ENCODE assay signal across 11 mouse cellular contexts in the genomic region with DNA sequence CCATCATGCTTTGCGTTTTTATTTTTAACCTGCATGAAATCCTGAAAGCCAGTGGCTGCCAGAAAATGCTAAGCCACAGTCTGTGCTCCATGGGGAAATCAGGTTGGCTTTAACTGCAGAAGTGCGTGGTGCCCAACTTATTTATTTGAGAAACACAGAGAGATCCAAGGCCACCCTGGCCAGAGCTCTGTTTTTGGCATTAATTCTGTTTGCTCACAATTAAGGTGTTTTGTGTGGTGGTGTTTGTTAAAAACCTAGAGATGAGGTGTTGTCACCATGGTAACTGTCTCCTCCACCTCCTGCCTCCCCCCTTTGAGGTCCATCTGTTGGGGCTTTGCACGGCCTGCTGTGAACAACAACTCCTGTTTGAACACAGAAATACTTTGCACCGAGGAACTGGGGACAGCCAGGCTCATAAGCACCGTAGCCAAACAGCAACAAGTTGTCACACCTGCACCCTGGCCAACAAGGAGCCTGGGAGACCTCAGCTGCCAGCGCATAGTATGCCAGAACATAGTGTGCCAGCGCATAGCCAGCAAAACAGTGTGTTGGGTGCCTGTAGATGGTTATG. TPM values are rescaled to one million over a fixed set of nuclear protein-coding genes. Genes with fewer than 3 reads are reported as not detected.
DNase-seq lines count a peak whose midpoint lies in the region; ATAC-seq and TF ChIP-seq lines count a peak whose summit lies in the region.
"Had no signal": no experiment of that assay in that cellular context is flagged by ENCODE, and none has a peak within 500 bp of the region (broad histone marks: within the 10 kb centered on the region; RNA-seq: fewer than 3 reads in every experiment).

No protein-coding gene starts in this region.

- peaks cover 7% of the 10 kb centered on the region; the same call in 1 of the 2 replicates for H3K4me1 ChIP-seq in hindbrain, postnatal 0 days (ENCODE audit: insufficient read depth, low read length)
- no peaks in the 10 kb centered on the region for H3K4me1 ChIP-seq in hindbrain, embryonic 11.5 days (replicated peaks; ENCODE audit: control insufficient read depth, insufficient read depth, low read length)
- peaks cover 26% of the 10 kb centered on the region for H3K4me1 ChIP-seq in forebrain, embryonic 16.5 days (replicated peaks; ENCODE audit: control insufficient read depth, insufficient read depth, low read length)
- H3K4me1 ChIP-seq in heart, adult 2 months (ENCODE audit: control insufficient read depth, insufficient read depth, low read length), result no peaks in the 10 kb centered on the region
- H3K4me1 ChIP-seq in lung, postnatal 0 days (ENCODE audit: insufficient read depth, low read depth, low read length), result no peaks in the 10 kb centered on the region

- H3K27ac ChIP-seq in hindbrain, postnatal 0 days, result peak overlapping the region; percentile 15; the same call in 1 of the 2 replicates
- H3K27ac ChIP-seq in hindbrain, embryonic 11.5 days (ENCODE audit: low read depth, low read length), result no peak overlapping the region
- H3K27ac ChIP-seq in forebrain, embryonic 16.5 days (ENCODE audit: low read length), result no peak overlapping the region
- H3K27ac ChIP-seq in heart, adult 2 months, result no peak overlapping the region
- no peak overlapping the region for H3K27ac ChIP-seq in lung, postnatal 0 days (ENCODE audit: low read length)
- H3K27ac ChIP-seq: embryonic facial prominence, embryonic 15.5 days had no signal

- no peak for TF ChIP-seq EP300 in heart, adult 2 months (IDR thresholded peaks at IDR 0.05; ENCODE audit: insufficient read depth, low read depth, low read length)
- no peak for TF ChIP-seq EP300 in lung, postnatal 0 days (IDR thresholded peaks at IDR 0.05)

- no peaks in the 10 kb centered on the region for H3K9me3 ChIP-seq in hindbrain, postnatal 0 days (ENCODE audit: low read length)
- H3K9me3 ChIP-seq in hindbrain, embryonic 11.5 days (ENCODE audit: control insufficient read depth, low read length), result no peaks in the 10 kb centered on the region
- no peaks in the 10 kb centered on the region for H3K9me3 ChIP-seq in forebrain, embryonic 16.5 days (ENCODE audit: control insufficient read depth, low read length)
- H3K9me3 ChIP-seq in lung, postnatal 0 days (ENCODE audit: low read length), result no peaks in the 10 kb centered on the region
- H3K9me3 ChIP-seq: embryonic facial prominence, embryonic 15.5 days had no signal

- H3K4me2 ChIP-seq in hindbrain, postnatal 0 days (ENCODE audit: low read depth, low read length), result no peak overlapping the region
- no peak overlapping the region for H3K4me2 ChIP-seq in hindbrain, embryonic 11.5 days (replicated peaks; ENCODE audit: low read depth, low read length)
- no peak overlapping the region for H3K4me2 ChIP-seq in forebrain, embryonic 16.5 days (ENCODE audit: low read length)
- no peak overlapping the region for H3K4me2 ChIP-seq in lung, postnatal 0 days (replicated peaks; ENCODE audit: low read depth, low read length)
- H3K4me2 ChIP-seq: embryonic facial prominence, embryonic 15.5 days; liver, embryonic 11.5 days had no signal

- peaks cover 5% of the 10 kb centered on the region; the same call in 1 of the 2 replicates for H3K27me3 ChIP-seq in hindbrain, postnatal 0 days (ENCODE audit: insufficient read depth, low read length)
- H3K27me3 ChIP-seq in hindbrain, embryonic 11.5 days (ENCODE audit: control insufficient read depth, insufficient read depth, low read length), result peaks cover 2% of the 10 kb centered on the region; the same call in 1 of the 2 replicates
- H3K27me3 ChIP-seq in forebrain, embryonic 16.5 days (replicated peaks; ENCODE audit: control insufficient read depth, insufficient read depth, low read length), result no peaks in the 10 kb centered on the region
- no peaks in the 10 kb centered on the region for H3K27me3 ChIP-seq in heart, adult 2 months (ENCODE audit: control insufficient read depth, insufficient read depth, low read length)
- no peaks in the 10 kb centered on the region for H3K27me3 ChIP-seq in lung, postnatal 0 days (replicated peaks; ENCODE audit: insufficient read depth, low read length)

- peak; percentile 70 for DNase-seq in hindbrain, postnatal 0 days (ENCODE audit: low spot score)
- no peak for DNase-seq in hindbrain, embryonic 11.5 days (ENCODE audit: low spot score)
- peak; percentile 37 to 43 for DNase-seq in left cerebral cortex, adult 18-20 months (ENCODE audit: low spot score in 2 of 2)
- DNase-seq in right cerebral cortex, postnatal 36 days (ENCODE audit: low spot score in 2 of 2), result peak; percentile 56 to 61
- no peak for DNase-seq in gastrocnemius, postnatal 4 days (ENCODE audit: low spot score in 2 of 2)
- DNase-seq in heart, adult 2 months, result no peak
- no peak for DNase-seq in lung, postnatal 0 days (ENCODE audit: low spot score)

- ATAC-seq in hindbrain, postnatal 0 days, result peak; percentile 33
- ATAC-seq in hindbrain, embryonic 11.5 days (ENCODE audit: low FRiP score), result no peak
- ATAC-seq in forebrain, embryonic 16.5 days, result peak; percentile 77
- ATAC-seq in lung, postnatal 0 days, result no peak

- H3K9ac ChIP-seq in hindbrain, postnatal 0 days (replicated peaks; ENCODE audit: low read length), result no peak overlapping the region
- H3K9ac ChIP-seq in hindbrain, embryonic 11.5 days (ENCODE audit: low read depth, low read length), result no peak overlapping the region
- no peak overlapping the region for H3K9ac ChIP-seq in forebrain, embryonic 16.5 days (replicated peaks; ENCODE audit: low read depth, low read length)
- no peak overlapping the region for H3K9ac ChIP-seq in heart, adult 2 months (ENCODE audit: low read depth, low read length)
- no peak overlapping the region for H3K9ac ChIP-seq in lung, postnatal 0 days (replicated peaks; ENCODE audit: low read depth)
- H3K9ac ChIP-seq: embryonic facial prominence, embryonic 15.5 days had no signal

- no peak overlapping the region for H3K4me3 ChIP-seq in hindbrain, postnatal 0 days (ENCODE audit: low read length)
- no peak overlapping the region for H3K4me3 ChIP-seq in hindbrain, embryonic 11.5 days (ENCODE audit: low read depth, low read length)
- no peak overlapping the region for H3K4me3 ChIP-seq in forebrain, embryonic 16.5 days (replicated peaks; ENCODE audit: low read length)
- H3K4me3 ChIP-seq in heart, adult 2 months, result no peak overlapping the region
- no peak overlapping the region for H3K4me3 ChIP-seq in lung, postnatal 0 days (ENCODE audit: low read depth, low read length)
- H3K4me3 ChIP-seq: embryonic facial prominence, embryonic 15.5 days had no signal

- no peak for TF ChIP-seq CTCF in hindbrain, postnatal 0 days (IDR thresholded peaks at IDR 0.05; ENCODE audit: low read depth)
- TF ChIP-seq CTCF in heart, adult 2 months (IDR thresholded peaks at IDR 0.05), result no peak
- TF ChIP-seq CTCF in lung, postnatal 0 days (IDR thresholded peaks at IDR 0.05), result no peak

- intact Hi-C loops in heart, adult 2 months (cut with DNase I), result no loop called here

- H3K36me3 ChIP-seq in hindbrain, postnatal 0 days (ENCODE audit: insufficient read depth, low read length), result no peaks in the 10 kb centered on the region
- H3K36me3 ChIP-seq in hindbrain, embryonic 11.5 days (ENCODE audit: control insufficient read depth, insufficient read depth, low read length), result no peaks in the 10 kb centered on the region
- H3K36me3 ChIP-seq in forebrain, embryonic 16.5 days (ENCODE audit: control insufficient read depth, insufficient read depth), result no peaks in the 10 kb centered on the region
- no peaks in the 10 kb centered on the region for H3K36me3 ChIP-seq in heart, adult 2 months (ENCODE audit: control insufficient read depth, insufficient read depth, low read length)
- H3K36me3 ChIP-seq in lung, postnatal 0 days (ENCODE audit: insufficient read depth, low read length), result no peaks in the 10 kb centered on the region
- H3K36me3 ChIP-seq: embryonic facial prominence, embryonic 15.5 days had no signal

- 27% methylated on average over 7 of the region's 7 CpGs for WGBS in hindbrain, postnatal 0 days
- WGBS in hindbrain, embryonic 11.5 days, result 61% methylated on average over 7 of the region's 7 CpGs
- 31% methylated on average over 7 of the region's 7 CpGs for WGBS in forebrain, embryonic 16.5 days
- WGBS in heart, adult 2 months, result 52% methylated on average over 7 of the region's 7 CpGs
- 54% methylated on average over 7 of the region's 7 CpGs for WGBS in lung, postnatal 0 days

- no peaks in the 10 kb centered on the region for H3K79me2 ChIP-seq in heart, adult 2 months (replicated peaks; ENCODE audit: control insufficient read depth, insufficient read depth, low read length)

- TF ChIP-seq POLR2A in heart, adult 2 months (IDR thresholded peaks at IDR 0.05; ENCODE audit: insufficient read depth, low read depth, low read length), result no peak

RNA-seq across cellular contexts. Expression of a gene that starts 35.9 kb away (rescaled TPM):
- 14.8 and 20.6 TPM in 2 replicates for total RNA-seq in hindbrain, postnatal 0 days (2014; rRNA removed)
- polyA plus RNA-seq in hindbrain, postnatal 0 days (2015; fragmentation: Nextera tagmentation; extraction: Ambion mirVana), result 26.2 and 28.0 TPM in 2 replicates
- 103 and 121 TPM in 2 replicates for polyA plus RNA-seq in hindbrain, embryonic 11.5 days (2014; fragmentation: Nextera tagmentation; extraction: Ambion mirVana)
- 11.4 and 16.8 TPM in 2 replicates for polyA plus RNA-seq in forebrain, embryonic 16.5 days (2015; fragmentation: Nextera tagmentation; extraction: Ambion mirVana)
- 1 to 10 TPM; 4.5 to 4.9 TPM for total RNA-seq in left cerebral cortex, adult 18-20 months (2021)
- total RNA-seq in gastrocnemius, postnatal 4 days (2021), result 1 to 10 TPM; 4.0 to 5.1 TPM
- total RNA-seq in heart, adult 2 months (2021), result 1 to 10 TPM; 2.3 to 3.1 TPM
- 3.7 TPM in 2 replicates for polyA plus RNA-seq in heart, adult 2 months (2012; rRNA removed)
- 2.2 and 3.4 TPM in 2 replicates for polyA plus RNA-seq in lung, postnatal 0 days (2015; fragmentation: Nextera tagmentation; extraction: Ambion mirVana)
- total RNA-seq: hematopoietic stem cell, adult 5-6 weeks had no signal

Comparison
In these comparisons a context has a peak if more than half of its experiments do, and no peak if none do; other contexts are left out.
1. ATAC-seq: peak in hindbrain, postnatal 0 days (single experiment) and forebrain, embryonic 16.5 days (single experiment); none in hindbrain, embryonic 11.5 days (single experiment) and lung, postnatal 0 days (single experiment).
2. DNase-seq: peak in hindbrain, postnatal 0 days (single experiment), left cerebral cortex, adult 18-20 months (2 of 2) and right cerebral cortex, postnatal 36 days (2 of 2); none in hindbrain, embryonic 11.5 days (single experiment), gastrocnemius, postnatal 4 days (0 of 2), heart, adult 2 months (0 of 2) and lung, postnatal 0 days (single experiment).